9 mouse cellular contexts compared by ENCODE assay signal in the genomic region with DNA sequence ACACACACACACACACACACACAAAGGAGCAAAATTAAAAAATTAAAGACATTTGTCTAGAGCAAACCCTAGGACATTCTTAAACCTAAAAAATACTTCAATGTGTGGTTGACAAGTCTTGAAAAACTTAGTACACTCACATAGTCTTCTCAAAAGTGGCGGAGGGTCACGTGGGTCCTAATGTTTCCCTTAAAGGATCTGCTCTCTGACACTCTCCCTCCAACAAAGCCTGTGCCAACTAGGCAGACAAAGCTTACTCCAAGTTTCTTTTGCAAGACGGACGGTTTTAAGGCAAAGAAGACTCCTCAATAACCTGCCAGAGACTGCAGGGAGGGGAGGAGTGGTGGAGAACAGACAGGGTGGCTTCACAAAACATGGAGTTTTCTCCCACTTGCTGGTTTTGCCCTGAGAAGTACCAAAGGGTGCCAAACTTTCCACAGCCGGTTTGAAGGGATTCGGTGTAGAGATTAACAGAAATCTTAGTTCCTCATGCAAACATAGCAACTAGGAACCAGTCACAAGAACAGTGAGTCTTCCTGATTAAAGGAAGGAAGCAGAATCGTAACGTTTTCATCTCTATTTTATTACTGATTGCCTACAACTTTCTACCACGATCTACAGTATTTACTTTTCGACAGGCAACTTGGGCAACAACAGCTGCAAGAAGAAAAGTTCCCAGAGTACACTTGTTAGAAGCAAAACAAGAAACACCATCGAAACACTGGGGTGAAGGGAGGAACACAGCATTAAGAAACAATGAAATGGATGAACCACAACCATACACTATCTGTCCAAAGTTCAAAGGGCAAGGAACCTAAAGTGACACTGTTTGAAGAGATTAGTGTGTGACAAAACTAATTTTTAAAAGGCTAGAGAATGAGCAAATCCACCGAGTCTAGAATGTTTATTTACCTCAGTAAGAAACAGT. TPM values are rescaled to one million over a fixed set of nuclear protein-coding genes. Genes with fewer than 3 reads are reported as not detected.
DNase-seq lines count a peak whose midpoint lies in the region; TF ChIP-seq lines count a peak whose summit lies in the region.
"Had no signal": no experiment of that assay in that cellular context is flagged by ENCODE, and none has a peak within 500 bp of the region (broad histone marks: within the 10 kb centered on the region; RNA-seq: fewer than 3 reads in every experiment).

No protein-coding gene starts in this region.

- peak overlapping the region; percentile 73 for H3K4me3 ChIP-seq in gastrocnemius, adult 2 months

- intact Hi-C loops in gastrocnemius, adult 2 months (cut with DNase I) = loop anchor here (5.0 to 10.0 kb wide), 2 partner anchors 83 to 796 kb away; a partner anchor contains a TSS
- intact Hi-C loops in gastrocnemius, postnatal 14 days (cut with DNase I; ENCODE audit: low total_unique reads) = no loop called here

- H3K27ac ChIP-seq in gastrocnemius, adult 2 months = peak overlapping the region; percentile 96
- H3K27ac ChIP-seq: lung, embryonic 15.5 days had no signal

- TF ChIP-seq CTCF in gastrocnemius, adult 2 months (IDR thresholded peaks at IDR 0.05) = no peak

- peak; percentile 16 for DNase-seq in gastrocnemius, adult 2 months
- DNase-seq in gastrocnemius, postnatal 14 days = no peak
- peak; percentile 4 for DNase-seq in spleen, adult 12 weeks (ENCODE audit: low spot score)
- no peak for DNase-seq in spleen, postnatal 14 days (ENCODE audit: low spot score in 2 of 2)
- peak; percentile 4 to 27 for DNase-seq in kidney, postnatal 36 days
- peak; percentile 33 for DNase-seq in splenic B cell, adult 2 months (ENCODE audit: low read depth, low spot score)
- DNase-seq in frontal cortex, postnatal 14 days (ENCODE audit: low spot score in 2 of 2) = no peak
- no peak for DNase-seq in right cerebral cortex, adult 18-20 months

- H3K36me3 ChIP-seq in splenic B cell, adult 2 months (ENCODE audit: control insufficient read depth, insufficient read depth, low read length, poor library complexity, severe bottlenecking) = no peaks in the 10 kb centered on the region
- H3K36me3 ChIP-seq: lung, embryonic 15.5 days had no signal

- H3K27me3 ChIP-seq in splenic B cell, adult 2 months (ENCODE audit: control insufficient read depth, insufficient read depth, low read length, poor library complexity, severe bottlenecking) = no peaks in the 10 kb centered on the region
- H3K27me3 ChIP-seq: lung, embryonic 15.5 days had no signal

RNA-seq across cellular contexts. Expression of a gene that starts 1.8 kb away (rescaled TPM):
- 100 to 1,000 TPM in 1 of 2 experiments, 10 to 100 TPM in 1; 97.9 to 110 TPM for total RNA-seq in gastrocnemius, adult 2 months (2021)
- total RNA-seq in gastrocnemius, postnatal 14 days (2021) = 10 to 100 TPM; 92.1 to 92.5 TPM

Comparison
In these comparisons a context has a peak if more than half of its experiments do, and no peak if none do; other contexts are left out.
1. DNase-seq: peak in gastrocnemius, adult 2 months (single experiment), spleen, adult 12 weeks (single experiment), kidney, postnatal 36 days (2 of 2) and splenic B cell, adult 2 months (single experiment); none in gastrocnemius, postnatal 14 days (single experiment), spleen, postnatal 14 days (0 of 2), frontal cortex, postnatal 14 days (0 of 2) and right cerebral cortex, adult 18-20 months (single experiment).